Mouse (Mus musculus) midbrain, embryonic 12.5 days (tissue): Measurements from ENCODE around the gene Cdc34. TPM values are rescaled to one million over a fixed set of nuclear protein-coding genes. Genes with fewer than 3 reads are reported as not detected.

Experiments
- ATAC-seq: fragments of 200-750 bp; cut with Nextera tagmentation; 2 replicates; pipeline ENCODE4 v1.8.0; 2017; ENCODE audit warnings: low read depth, moderate TSS enrichment, moderate library complexity; ENCODE audit not compliant: low FRiP score
- H3K27ac ChIP-seq: fragments of 300-500 bp; sonication (generic); replicated peaks from 2 replicates; pipeline ENCODE4 v1.5.1; 2016; ENCODE audit warnings: mild to moderate bottlenecking
- H3K27me3 ChIP-seq: fragments of 300-500 bp; sonication (generic); 2 replicates; pipeline ENCODE4 v1.6.1; 2016; ENCODE audit warnings: mild to moderate bottlenecking
- H3K36me3 ChIP-seq: fragments of 300-500 bp; sonication (generic); 2 replicates; pipeline ENCODE4 v1.6.1; 2016
- H3K4me1 ChIP-seq: fragments of 300-500 bp; sonication (generic); 2 replicates; pipeline ENCODE4 v1.6.1; 2016
- H3K4me2 ChIP-seq: fragments of 300-500 bp; sonication (generic); replicated peaks from 2 replicates; pipeline ENCODE4 v1.6.1; 2016; ENCODE audit warnings: mild to moderate bottlenecking, moderate library complexity
- H3K4me3 ChIP-seq: fragments of 300-500 bp; sonication (generic); 2 replicates; pipeline ENCODE4 v1.5.1; 2016; ENCODE audit warnings: mild to moderate bottlenecking
- H3K9ac ChIP-seq: fragments of 300-500 bp; sonication (generic); replicated peaks from 2 replicates; pipeline ENCODE4 v1.6.1; 2016; ENCODE audit warnings: mild to moderate bottlenecking, moderate library complexity
- H3K9me3 ChIP-seq: fragments of 300-500 bp; sonication (generic); 2 replicates; pipeline ENCODE4 v1.6.1; 2016; ENCODE audit warnings: mild to moderate bottlenecking
- WGBS: fragments of 180-500 bp; shearing (Covaris S2); methylation state at CpG from one replicate; pipeline ENCODE4 v1.1.7; 2016; 5-methylcytosine and 5-hydroxymethylcytosine counted together
- polyA plus RNA-seq: library from polyadenylated mRNA; unstranded; fragments of >200 nt; fragmentation: Nextera tagmentation; extraction: Ambion mirVana; gene quantifications from 2 replicates; pipeline ENCODE4 v1.2.1, GENCODE M21; 2016

The Cdc34 gene
- polyA plus RNA-seq, 1 experiment from 2014 or later, result 156 TPM

- 84% methylated on average over 13 of the region's 13 CpGs for WGBS
Observed at GRCm38 (mm10) chr10:79729357-79729965, 47.5 kb downstream of the Cdc34 start.

DNA sequence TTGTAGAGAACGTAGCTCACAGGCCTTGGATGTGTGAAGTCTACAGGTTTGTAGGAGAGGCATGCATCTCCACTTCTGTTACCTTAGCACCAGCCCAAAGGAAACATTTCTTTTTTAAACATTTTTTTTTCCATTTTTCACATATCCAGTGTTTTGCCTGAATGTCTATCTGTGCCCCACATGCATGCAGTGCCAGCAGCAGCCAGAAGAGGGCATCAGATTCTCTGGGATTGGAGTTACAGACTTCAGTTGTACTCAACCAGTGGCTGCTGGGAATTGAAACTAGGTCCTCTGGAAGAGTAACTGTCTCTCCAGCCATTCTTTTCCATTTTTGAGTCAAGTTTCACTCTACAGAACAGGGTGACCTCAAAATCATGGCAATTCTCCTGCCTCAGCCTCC, 50.5 kb downstream of the Cdc34 start:
- no peak for ATAC-seq
- Histone ChIP-seq H3K27me3 (peaks cover 19% of the 10 kb centered on the region), H3K27ac (no peak overlapping the region), H3K4me3 (no peak overlapping the region), H3K4me1 (no peaks in the 10 kb centered on the region), H3K9ac (no peak overlapping the region), H3K4me2 (no peak overlapping the region), H3K9me3 (peaks cover 4% of the 10 kb centered on the region; the same call in 1 of the 2 replicates), H3K36me3 (peaks cover 40% of the 10 kb centered on the region)
- 92% methylated on average over 1 of the region's 1 CpGs for WGBS

More at GRCm38 (mm10) chr10:79729357-79729965, 47.5 kb downstream of the Cdc34 start:
- H3K36me3 ChIP-seq, result peaks cover 13% of the 10 kb centered on the region
- no peak overlapping the region for H3K27ac ChIP-seq
- H3K4me1 ChIP-seq, result no peaks in the 10 kb centered on the region
- H3K9me3 ChIP-seq, result peaks cover 4% of the 10 kb centered on the region; the same call in 1 of the 2 replicates
- no peak overlapping the region for H3K4me2 ChIP-seq
- ATAC-seq, result no peak
- H3K9ac ChIP-seq, result no peak overlapping the region
- no peaks in the 10 kb centered on the region; the same call in 1 of the 2 replicates for H3K27me3 ChIP-seq
- no peak overlapping the region for H3K4me3 ChIP-seq

DNA sequence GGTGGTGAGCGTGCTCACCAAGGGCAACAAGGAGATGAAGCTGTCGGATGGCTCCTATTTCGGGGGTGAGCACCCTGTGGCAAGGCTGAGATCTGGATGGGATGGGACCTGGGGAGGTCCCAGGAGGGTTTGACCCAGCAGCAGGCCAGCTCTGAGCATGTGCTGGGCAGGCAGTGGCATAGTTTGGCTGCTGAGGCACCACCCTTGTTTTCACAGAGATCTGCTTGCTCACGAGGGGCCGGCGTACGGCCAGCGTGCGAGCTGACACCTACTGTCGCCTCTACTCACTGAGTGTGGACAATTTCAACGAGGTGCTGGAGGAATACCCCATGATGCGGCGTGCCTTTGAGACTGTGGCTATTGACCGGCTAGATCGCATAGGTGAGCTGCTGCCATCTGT, 51.9 kb downstream of the Cdc34 start:
- Histone ChIP-seq H3K4me2 (no peak overlapping the region), H3K9ac (no peak overlapping the region), H3K9me3 (peaks cover 6% of the 10 kb centered on the region), H3K27me3 (peaks cover 19% of the 10 kb centered on the region), H3K4me1 (no peaks in the 10 kb centered on the region), H3K4me3 (no peak overlapping the region), H3K27ac (no peak overlapping the region), H3K36me3 (peaks cover 52% of the 10 kb centered on the region)
- ATAC-seq, result no peak
- 95% methylated on average over 15 of the region's 15 CpGs for WGBS

DNA sequence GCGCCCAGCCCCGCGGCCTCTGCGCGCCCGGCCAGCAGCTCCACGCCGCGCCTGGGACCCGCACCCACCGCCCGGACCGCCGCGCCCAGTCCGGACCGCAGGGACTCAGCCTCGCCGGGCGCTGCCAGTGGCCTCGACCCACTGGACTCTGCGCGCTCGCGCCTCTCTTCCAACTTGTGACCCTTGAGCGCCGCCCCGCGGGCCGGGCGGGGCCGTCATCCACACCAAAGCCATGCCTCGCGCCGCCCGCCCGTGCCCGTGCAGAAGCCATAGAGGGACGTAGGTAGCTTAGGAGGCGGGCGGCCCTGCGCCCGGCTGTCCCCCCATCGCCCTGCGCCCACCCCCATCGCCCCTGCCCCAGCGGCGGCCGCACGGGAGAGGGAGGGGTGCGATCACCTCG, 53.4 kb downstream of the Cdc34 start:
- H3K9ac ChIP-seq, result no peak overlapping the region
- peak; percentile 45; the same call in 1 of the 2 replicates for ATAC-seq
- peaks cover 19% of the 10 kb centered on the region for H3K27me3 ChIP-seq
- H3K9me3 ChIP-seq, result peaks cover 15% of the 10 kb centered on the region
- H3K27ac ChIP-seq, result no peak overlapping the region
- H3K4me1 ChIP-seq, result no peaks in the 10 kb centered on the region
- 33% methylated on average over 41 of the region's 52 CpGs for WGBS
- H3K36me3 ChIP-seq, result peaks cover 67% of the 10 kb centered on the region
- H3K4me2 ChIP-seq, result 0 out of 2 replicates have a peak overlapping the region, but pooled peaks have one; percentile 0
- no peak overlapping the region for H3K4me3 ChIP-seq

DNA sequence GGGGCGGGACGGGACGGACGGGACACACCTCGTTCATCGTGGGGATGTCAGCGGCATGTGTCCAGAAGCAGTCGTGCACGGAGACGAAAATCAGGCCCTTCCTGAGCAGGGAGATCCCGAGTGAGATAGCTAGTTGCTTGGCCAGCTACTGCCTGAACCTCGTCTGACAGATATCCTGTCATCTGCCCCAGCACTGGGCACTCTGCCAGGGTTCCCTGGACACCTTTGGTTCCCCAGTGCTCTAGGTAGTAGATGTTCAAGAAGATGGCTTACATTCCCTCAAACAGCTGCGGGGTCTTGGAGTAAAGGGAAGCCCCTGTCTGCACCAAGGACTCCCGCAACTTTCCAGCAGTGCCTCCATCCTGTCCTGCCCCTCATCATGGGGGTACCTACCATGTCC, 54.7 kb downstream of the Cdc34 start:
- Histone ChIP-seq H3K4me2 (no peak overlapping the region), H3K36me3 (peaks cover 81% of the 10 kb centered on the region), H3K27me3 (peaks cover 19% of the 10 kb centered on the region), H3K9me3 (peaks cover 17% of the 10 kb centered on the region), H3K4me3 (no peak overlapping the region), H3K27ac (no peak overlapping the region), H3K9ac (no peak overlapping the region), H3K4me1 (peaks cover 3% of the 10 kb centered on the region; the same call in 1 of the 2 replicates)
- no peak for ATAC-seq
- WGBS, result 94% methylated on average over 12 of the region's 14 CpGs

Other genes with a start within 250 kb of the Cdc34 start
- 0.07 TPM in 1 of 2 replicates, not detected in the other for gene Vmn2r83, start 213.5 kb upstream of the Cdc34 start, polyA plus RNA-seq
- gene Plpp2, start 148.4 kb upstream of the Cdc34 start, polyA plus RNA-seq, result 10.9 and 11.0 TPM in 2 replicates
- gene Mier2, start 127.0 kb upstream of the Cdc34 start, polyA plus RNA-seq, result 59.8 and 62.5 TPM in 2 replicates
- not detected in 2 replicates for gene Theg, start 94.9 kb upstream of the Cdc34 start, polyA plus RNA-seq
- gene C2cd4c, start 68.2 kb upstream of the Cdc34 start, polyA plus RNA-seq, result 0.04 and 0.08 TPM in 2 replicates
- gene Shc2, start 44.3 kb upstream of the Cdc34 start, polyA plus RNA-seq, result 22.8 and 23.3 TPM in 2 replicates
- not detected in 2 replicates for gene Odf3l2, start 36.5 kb upstream of the Cdc34 start, polyA plus RNA-seq
- 0.60 and 1.7 TPM in 2 replicates for gene Madcam1, start 17.6 kb upstream of the Cdc34 start, polyA plus RNA-seq
- 62.4 and 72.3 TPM in 2 replicates for gene Tpgs1, start 12.8 kb upstream of the Cdc34 start, polyA plus RNA-seq
- gene Gzmm, start 6.8 kb downstream of the Cdc34 start, polyA plus RNA-seq, result 1.4 TPM in 2 replicates
- gene Bsg, start 22.3 kb downstream of the Cdc34 start, polyA plus RNA-seq, result 540 and 588 TPM in 2 replicates
- gene Hcn2, start 34.4 kb downstream of the Cdc34 start, polyA plus RNA-seq, result 0.18 and 0.25 TPM in 2 replicates
- gene Polrmt, start 64.4 kb downstream of the Cdc34 start, polyA plus RNA-seq, result 45.3 and 46.3 TPM in 2 replicates
- gene Fgf22, start 72.9 kb downstream of the Cdc34 start, polyA plus RNA-seq, result 0.48 and 0.55 TPM in 2 replicates
- 98.8 and 104 TPM in 2 replicates for gene Rnf126, start 84.8 kb downstream of the Cdc34 start, polyA plus RNA-seq
- gene Fstl3, start 95.1 kb downstream of the Cdc34 start, polyA plus RNA-seq, result 1.0 and 1.6 TPM in 2 replicates
- gene Prss57, start 108.8 kb downstream of the Cdc34 start, polyA plus RNA-seq, result 0.27 TPM in 1 of 2 replicates, not detected in the other
- gene Palm, start 111.4 kb downstream of the Cdc34 start, polyA plus RNA-seq, result 198 and 204 TPM in 2 replicates
- gene Misp, start 138.8 kb downstream of the Cdc34 start, polyA plus RNA-seq, result 0.94 and 1.0 TPM in 2 replicates
- gene Ptbp1, start 172.2 kb downstream of the Cdc34 start, polyA plus RNA-seq, result 202 TPM in 2 replicates
- 14.3 and 16.7 TPM in 2 replicates for gene Prtn3, start 192.3 kb downstream of the Cdc34 start, polyA plus RNA-seq
- 296 and 302 TPM in 2 replicates for gene Plppr3, start 192.4 kb downstream of the Cdc34 start, polyA plus RNA-seq
- gene Elane, start 204.1 kb downstream of the Cdc34 start, polyA plus RNA-seq, result not detected in 2 replicates
- gene Cfd, start 208.7 kb downstream of the Cdc34 start, polyA plus RNA-seq, result not detected in 2 replicates
- 65.4 and 68.4 TPM in 2 replicates for gene Med16, start 226.7 kb downstream of the Cdc34 start, polyA plus RNA-seq
- 27.9 and 34.2 TPM in 2 replicates for gene Gm26602, start 228.7 kb downstream of the Cdc34 start, polyA plus RNA-seq
- gene Kiss1r, start 234.8 kb downstream of the Cdc34 start, polyA plus RNA-seq, result 1.4 and 1.5 TPM in 2 replicates
- gene R3hdm4, start 239.0 kb downstream of the Cdc34 start, polyA plus RNA-seq, result 157 and 167 TPM in 2 replicates
- gene Arid3a, start 244.8 kb downstream of the Cdc34 start, polyA plus RNA-seq, result 4.0 and 5.6 TPM in 2 replicates